Mouse (Mus musculus) layer of hippocampus, adult 9-10 months (tissue): ENCODE measurements around the gene Tshz2.

Experiments
- DNase-seq: peaks from one replicate; pipeline ENCODE4 v3.0.0; 2022; ENCODE audit warnings: low spot score

Tshz2 gene

GRCm38 (mm10) chr2:169699862-169700511 is 67.2 kb downstream of the Tshz2 start:
- no peak for DNase-seq

- DNase-seq: no peak
Measured at GRCm38 (mm10) chr2:169702725-169703486, 70.1 kb downstream of the Tshz2 start.

- DNase-seq: no peak
Measured at GRCm38 (mm10) chr2:169721793-169722326, 89.0 kb downstream of the Tshz2 start.

GRCm38 (mm10) chr2:169722341-169722740 is 89.5 kb downstream of the Tshz2 start:
- no peak for DNase-seq

GRCm38 (mm10) chr2:169723645-169724462 is 91.0 kb downstream of the Tshz2 start:
- DNase-seq: no peak

- no peak for DNase-seq
Measured at GRCm38 (mm10) chr2:169728651-169729280, 96.0 kb downstream of the Tshz2 start.

GRCm38 (mm10) chr2:169730551-169730996 is 97.8 kb downstream of the Tshz2 start:
- no peak for DNase-seq

GRCm38 (mm10) chr2:169734053-169734452 is 101.2 kb downstream of the Tshz2 start:
- no peak for DNase-seq

- no peak for DNase-seq
Measured at GRCm38 (mm10) chr2:169735475-169736406, 102.9 kb downstream of the Tshz2 start.

- DNase-seq: no peak
Measured at GRCm38 (mm10) chr2:169740996-169741395, 108.2 kb downstream of the Tshz2 start.

GRCm38 (mm10) chr2:169742791-169743190 is 110.0 kb downstream of the Tshz2 start:
- DNase-seq: no peak

GRCm38 (mm10) chr2:169743294-169743693 is 110.5 kb downstream of the Tshz2 start:
- no peak for DNase-seq

- no peak for DNase-seq
Measured at GRCm38 (mm10) chr2:169743910-169744309, 111.1 kb downstream of the Tshz2 start.

- DNase-seq: no peak
Measured at GRCm38 (mm10) chr2:169747114-169747642, 114.4 kb downstream of the Tshz2 start.

- DNase-seq: no peak
Measured at GRCm38 (mm10) chr2:169749331-169749945, 116.6 kb downstream of the Tshz2 start.

GRCm38 (mm10) chr2:169750574-169751491 is 118.0 kb downstream of the Tshz2 start:
- DNase-seq: no peak

GRCm38 (mm10) chr2:169752126-169752525 is 119.3 kb downstream of the Tshz2 start:
- DNase-seq: no peak

GRCm38 (mm10) chr2:169753432-169753831 is 120.6 kb downstream of the Tshz2 start:
- DNase-seq: no peak

GRCm38 (mm10) chr2:169755091-169755490 is 122.3 kb downstream of the Tshz2 start:
- DNase-seq: no peak
